ENCODE assay signal across 29 mouse cellular contexts in genomic region chr2:140108945-140109344, GRCm38 (mm10). TPM values are rescaled to one million over a fixed set of nuclear protein-coding genes. Genes with fewer than 3 reads are reported as not detected.
DNase-seq lines count a peak whose midpoint lies in the region; ATAC-seq and TF ChIP-seq lines count a peak whose summit lies in the region.
"Had no signal": no experiment of that assay in that cellular context is flagged by ENCODE, and none has a peak within 500 bp of the region (broad histone marks: within the 10 kb centered on the region; RNA-seq: fewer than 3 reads in every experiment).

No protein-coding gene starts in this region.

- DNase-seq in embryonic facial prominence, embryonic 11.5 days (ENCODE audit: low spot score) = no peak
- no peak for DNase-seq in embryonic facial prominence, embryonic 10.5 days (ENCODE audit: low spot score)
- DNase-seq in liver, embryonic 11.5 days (ENCODE audit: low spot score) = no peak
- no peak for DNase-seq in liver, embryonic 14.5 days (ENCODE audit: low read depth in 3 of 3, low spot score in 3 of 3)
- DNase-seq in liver, postnatal 0 days = no peak
- no peak for DNase-seq in thymus, postnatal 14 days
- DNase-seq: adrenal gland, adult 8-10 months; adrenal gland, postnatal 14 days; adrenal gland, postnatal 36 days; B cell, adult 2 months; cerebellum, adult 11-12 months; cerebellum, adult 2 months; cerebellum, adult 9-10 months; cerebellum, postnatal 10 days; cerebellum, postnatal 25 days had no signal

- no peaks in the 10 kb centered on the region for H3K36me3 ChIP-seq in embryonic facial prominence, embryonic 11.5 days (replicated peaks; ENCODE audit: control insufficient read depth, insufficient read depth, low read depth, low read length)
- H3K36me3 ChIP-seq in embryonic facial prominence, embryonic 10.5 days (replicated peaks) = no peaks in the 10 kb centered on the region
- no peaks in the 10 kb centered on the region for H3K36me3 ChIP-seq in liver, embryonic 12.5 days
- no peaks in the 10 kb centered on the region for H3K36me3 ChIP-seq in liver, embryonic 11.5 days (ENCODE audit: control insufficient read depth, insufficient read depth, low read length)
- H3K36me3 ChIP-seq in liver, embryonic 14.5 days (replicated peaks; ENCODE audit: control insufficient read depth, insufficient read depth, low read depth) = no peaks in the 10 kb centered on the region
- no peaks in the 10 kb centered on the region for H3K36me3 ChIP-seq in liver, postnatal 0 days (replicated peaks; ENCODE audit: insufficient read depth, low read length)
- H3K36me3 ChIP-seq: embryonic facial prominence, embryonic 12.5 days; forebrain, embryonic 10.5 days; forebrain, embryonic 12.5 days; G1E had no signal

- no peak for TF ChIP-seq CTCF in liver, embryonic 14.5 days (IDR thresholded peaks at IDR 0.05; ENCODE audit: low read depth)
- TF ChIP-seq CTCF in liver, postnatal 0 days (IDR thresholded peaks at IDR 0.05; ENCODE audit: low read depth) = no peak

- no peak overlapping the region for H3K27ac ChIP-seq in embryonic facial prominence, embryonic 11.5 days (replicated peaks; ENCODE audit: low read depth, low read length)
- no peak overlapping the region for H3K27ac ChIP-seq in embryonic facial prominence, embryonic 10.5 days (replicated peaks)
- no peak overlapping the region for H3K27ac ChIP-seq in liver, embryonic 12.5 days
- no peak overlapping the region for H3K27ac ChIP-seq in liver, embryonic 11.5 days (ENCODE audit: low read depth, low read length)
- no peak overlapping the region for H3K27ac ChIP-seq in liver, embryonic 14.5 days
- H3K27ac ChIP-seq in liver, postnatal 0 days (ENCODE audit: low read depth) = no peak overlapping the region
- H3K27ac ChIP-seq: embryonic facial prominence, embryonic 12.5 days; forebrain, embryonic 10.5 days; forebrain, embryonic 12.5 days had no signal

- WGBS in embryonic facial prominence, embryonic 11.5 days = 56% methylated on average over 1 of the region's 1 CpGs
- 32% methylated on average over 1 of the region's 1 CpGs for WGBS in embryonic facial prominence, embryonic 10.5 days
- WGBS in liver, embryonic 12.5 days (ENCODE audit: insufficient replicate concordance) = 29% methylated on average over 1 of the region's 1 CpGs
- 30% methylated on average over 1 of the region's 1 CpGs for WGBS in liver, embryonic 11.5 days
- WGBS in liver, embryonic 14.5 days (ENCODE audit: insufficient replicate concordance) = 17% methylated on average over 1 of the region's 1 CpGs
- 24% methylated on average over 1 of the region's 1 CpGs for WGBS in liver, postnatal 0 days (ENCODE audit: insufficient replicate concordance)

- no peaks in the 10 kb centered on the region for H3K4me1 ChIP-seq in embryonic facial prominence, embryonic 11.5 days (ENCODE audit: control insufficient read depth, insufficient read depth, low read length)
- no peaks in the 10 kb centered on the region for H3K4me1 ChIP-seq in embryonic facial prominence, embryonic 10.5 days
- H3K4me1 ChIP-seq in liver, embryonic 12.5 days = no peaks in the 10 kb centered on the region
- no peaks in the 10 kb centered on the region for H3K4me1 ChIP-seq in liver, embryonic 11.5 days (replicated peaks; ENCODE audit: control insufficient read depth, insufficient read depth, low read length)
- H3K4me1 ChIP-seq in liver, embryonic 14.5 days (replicated peaks; ENCODE audit: control insufficient read depth in 2 of 2, insufficient read depth in 2 of 2, low read length in 1 of 2) = no peaks in the 10 kb centered on the region
- H3K4me1 ChIP-seq in liver, postnatal 0 days (ENCODE audit: insufficient read depth) = no peaks in the 10 kb centered on the region
- H3K4me1 ChIP-seq: embryonic facial prominence, embryonic 12.5 days; forebrain, embryonic 10.5 days; forebrain, embryonic 12.5 days had no signal

- no peaks in the 10 kb centered on the region for H3K27me3 ChIP-seq in embryonic facial prominence, embryonic 11.5 days (ENCODE audit: control insufficient read depth, insufficient read depth, low read length)
- no peaks in the 10 kb centered on the region for H3K27me3 ChIP-seq in embryonic facial prominence, embryonic 10.5 days (replicated peaks; ENCODE audit: low read depth, poor library complexity, severe bottlenecking)
- no peaks in the 10 kb centered on the region; the same call in 1 of the 2 replicates for H3K27me3 ChIP-seq in liver, embryonic 12.5 days (replicated peaks)
- H3K27me3 ChIP-seq in liver, embryonic 11.5 days (replicated peaks; ENCODE audit: control insufficient read depth, insufficient read depth, low read length) = no peaks in the 10 kb centered on the region
- no peaks in the 10 kb centered on the region; the same call in 1 of the 2 replicates for H3K27me3 ChIP-seq in liver, embryonic 14.5 days (ENCODE audit: control insufficient read depth, insufficient read depth, low read length)
- no peaks in the 10 kb centered on the region for H3K27me3 ChIP-seq in liver, postnatal 0 days (ENCODE audit: insufficient read depth, low read length)
- H3K27me3 ChIP-seq: CH12.LX; embryonic facial prominence, embryonic 12.5 days; forebrain, embryonic 12.5 days; Patski had no signal

- H3K9ac ChIP-seq in embryonic facial prominence, embryonic 11.5 days (replicated peaks; ENCODE audit: low read length) = no peak overlapping the region
- H3K9ac ChIP-seq in liver, embryonic 12.5 days = no peak overlapping the region
- no peak overlapping the region for H3K9ac ChIP-seq in liver, embryonic 11.5 days (ENCODE audit: low read depth, low read length)
- no peak overlapping the region for H3K9ac ChIP-seq in liver, embryonic 14.5 days (replicated peaks)
- H3K9ac ChIP-seq in liver, postnatal 0 days (replicated peaks) = no peak overlapping the region
- H3K9ac ChIP-seq: embryonic facial prominence, embryonic 12.5 days; forebrain, embryonic 12.5 days had no signal

- H3K4me3 ChIP-seq in embryonic facial prominence, embryonic 11.5 days (ENCODE audit: low read depth, low read length) = no peak overlapping the region
- H3K4me3 ChIP-seq in embryonic facial prominence, embryonic 10.5 days = no peak overlapping the region
- H3K4me3 ChIP-seq in liver, embryonic 12.5 days = no peak overlapping the region
- H3K4me3 ChIP-seq in liver, embryonic 11.5 days (ENCODE audit: low read depth, low read length) = no peak overlapping the region
- no peak overlapping the region for H3K4me3 ChIP-seq in liver, embryonic 14.5 days (ENCODE audit: insufficient read depth in 1 of 2, low read depth in 2 of 2, low read length in 2 of 2)
- H3K4me3 ChIP-seq in liver, postnatal 0 days (ENCODE audit: low read depth, low read length) = no peak overlapping the region
- H3K4me3 ChIP-seq: embryonic facial prominence, embryonic 12.5 days; erythroblast, embryonic 14.5 days; forebrain, embryonic 10.5 days; forebrain, embryonic 12.5 days had no signal

- 0 out of 2 replicates have a peak, but pooled peaks have one; percentile 62 for ATAC-seq in embryonic facial prominence, embryonic 11.5 days (replicated peaks; ENCODE audit: insufficient number of reproducible peaks, low FRiP score, low TSS enrichment, low read depth)
- 0 out of 2 replicates have a peak, but pooled peaks have one; percentile 32 for ATAC-seq in liver, embryonic 12.5 days
- ATAC-seq in liver, embryonic 11.5 days (replicated peaks; ENCODE audit: low FRiP score) = no peak
- 0 out of 2 replicates have a peak, but pooled peaks have one; percentile 14 for ATAC-seq in liver, embryonic 14.5 days (ENCODE audit: insufficient read depth)
- ATAC-seq in liver, postnatal 0 days = no peak
- ATAC-seq: activated CD4-positive, CD25-positive, alpha-beta regulatory T cell, adult 4 months; CD4-positive, CD25-positive, alpha-beta regulatory T cell, adult 4 months; forebrain, embryonic 14.5 days; forebrain, embryonic 16.5 days; Patski had no signal

- TF ChIP-seq EP300 in liver, embryonic 14.5 days (IDR thresholded peaks at IDR 0.05; ENCODE audit: low read depth) = no peak
- no peak for TF ChIP-seq EP300 in liver, postnatal 0 days (IDR thresholded peaks at IDR 0.05; ENCODE audit: low read depth)

- H3K9me3 ChIP-seq in embryonic facial prominence, embryonic 11.5 days (replicated peaks; ENCODE audit: control insufficient read depth, low read length) = no peaks in the 10 kb centered on the region
- H3K9me3 ChIP-seq in embryonic facial prominence, embryonic 10.5 days = no peaks in the 10 kb centered on the region
- H3K9me3 ChIP-seq in liver, embryonic 12.5 days (replicated peaks) = no peaks in the 10 kb centered on the region
- H3K9me3 ChIP-seq in liver, embryonic 11.5 days (ENCODE audit: control insufficient read depth, low read length) = no peaks in the 10 kb centered on the region
- H3K9me3 ChIP-seq in liver, embryonic 14.5 days (ENCODE audit: control insufficient read depth, low read length) = no peaks in the 10 kb centered on the region
- H3K9me3 ChIP-seq in liver, postnatal 0 days (ENCODE audit: low read length) = no peaks in the 10 kb centered on the region
- H3K9me3 ChIP-seq: embryonic facial prominence, embryonic 12.5 days; forebrain, embryonic 10.5 days; forebrain, embryonic 12.5 days; G1E had no signal

- no peak overlapping the region for H3K4me2 ChIP-seq in embryonic facial prominence, embryonic 11.5 days (ENCODE audit: low read depth, low read length)
- no peak overlapping the region for H3K4me2 ChIP-seq in liver, embryonic 12.5 days
- H3K4me2 ChIP-seq in liver, embryonic 11.5 days = no peak overlapping the region
- no peak overlapping the region for H3K4me2 ChIP-seq in liver, embryonic 14.5 days (ENCODE audit: low read depth)
- H3K4me2 ChIP-seq in liver, postnatal 0 days (ENCODE audit: low read depth, low read length) = no peak overlapping the region
- H3K4me2 ChIP-seq: embryonic facial prominence, embryonic 12.5 days; forebrain, embryonic 12.5 days had no signal

RNA-seq across cellular contexts. Expression of gene Tasp1, which starts 42.3 kb away (rescaled TPM):
- 20.9 and 21.1 TPM in 2 replicates for polyA plus RNA-seq in embryonic facial prominence, embryonic 11.5 days (2014; fragmentation: Nextera tagmentation; extraction: Ambion mirVana)
- 18.5 and 20.7 TPM in 2 replicates for polyA plus RNA-seq in embryonic facial prominence, embryonic 10.5 days (2016; fragmentation: Nextera tagmentation; extraction: Ambion mirVana)
- polyA plus RNA-seq in liver, embryonic 12.5 days (2016; fragmentation: Nextera tagmentation; extraction: Ambion mirVana) = 20.6 and 20.8 TPM in 2 replicates
- 26.3 and 29.5 TPM in 2 replicates for polyA plus RNA-seq in liver, embryonic 11.5 days (2014; fragmentation: Nextera tagmentation; extraction: Ambion mirVana)
- 3.9 and 6.1 TPM in 2 replicates for polyA plus RNA-seq in liver, embryonic 14.5 days (2012; rRNA removed)
- 13.9 and 15.6 TPM in 2 replicates for polyA plus RNA-seq in liver, embryonic 14.5 days (2014; fragmentation: Nextera tagmentation; extraction: Ambion mirVana)
- polyA plus RNA-seq in liver, postnatal 0 days (2015; fragmentation: Nextera tagmentation; extraction: Ambion mirVana) = 8.8 and 10.1 TPM in 2 replicates

RNA-seq across cellular contexts. Expression of gene Gm17374, which starts 42.9 kb away (rescaled TPM):
- polyA plus RNA-seq in embryonic facial prominence, embryonic 11.5 days (2014; fragmentation: Nextera tagmentation; extraction: Ambion mirVana) = not detected in 2 replicates
- not detected in 2 replicates for polyA plus RNA-seq in embryonic facial prominence, embryonic 10.5 days (2016; fragmentation: Nextera tagmentation; extraction: Ambion mirVana)
- polyA plus RNA-seq in liver, embryonic 12.5 days (2016; fragmentation: Nextera tagmentation; extraction: Ambion mirVana) = not detected in 2 replicates
- not detected in 2 replicates for polyA plus RNA-seq in liver, embryonic 11.5 days (2014; fragmentation: Nextera tagmentation; extraction: Ambion mirVana)
- not detected in 2 replicates for polyA plus RNA-seq in liver, embryonic 14.5 days (2012; rRNA removed)
- polyA plus RNA-seq in liver, embryonic 14.5 days (2014; fragmentation: Nextera tagmentation; extraction: Ambion mirVana) = not detected in 2 replicates
- not detected in 2 replicates for polyA plus RNA-seq in liver, postnatal 0 days (2015; fragmentation: Nextera tagmentation; extraction: Ambion mirVana)
- polyA plus RNA-seq: activated CD4-positive, CD25-positive, alpha-beta regulatory T cell, adult 4 months; CD4-positive, CD25-positive, alpha-beta regulatory T cell, adult 4 months; cerebellum, adult 2 months; cortical plate, adult 2 months; embryonic facial prominence, embryonic 12.5 days; embryonic facial prominence, embryonic 14.5 days; erythroblast, embryonic 14.5 days; forebrain, embryonic 10.5 days; forebrain, embryonic 12.5 days; forebrain, embryonic 14.5 days; forebrain, embryonic 16.5 days; G1E; Patski had no signal

Comparison
In these comparisons a context has a peak if more than half of its experiments do, and no peak if none do; other contexts are left out.
1. ATAC-seq: peak in embryonic facial prominence, embryonic 11.5 days (single experiment), liver, embryonic 12.5 days (single experiment) and liver, embryonic 14.5 days (single experiment); none in liver, embryonic 11.5 days (single experiment) and liver, postnatal 0 days (single experiment).